Mouse (Mus musculus) cerebellum, adult 9-11 months (tissue): Measurements from ENCODE around the gene Ppp1r3g.
A peak's percentile ranks its signal among the peaks of the same experiment; 100 is the strongest.

Experiments
- DNase-seq: peaks from one replicate; pipeline ENCODE4 v3.0.0; 2022

Gene Ppp1r3g

DNA sequence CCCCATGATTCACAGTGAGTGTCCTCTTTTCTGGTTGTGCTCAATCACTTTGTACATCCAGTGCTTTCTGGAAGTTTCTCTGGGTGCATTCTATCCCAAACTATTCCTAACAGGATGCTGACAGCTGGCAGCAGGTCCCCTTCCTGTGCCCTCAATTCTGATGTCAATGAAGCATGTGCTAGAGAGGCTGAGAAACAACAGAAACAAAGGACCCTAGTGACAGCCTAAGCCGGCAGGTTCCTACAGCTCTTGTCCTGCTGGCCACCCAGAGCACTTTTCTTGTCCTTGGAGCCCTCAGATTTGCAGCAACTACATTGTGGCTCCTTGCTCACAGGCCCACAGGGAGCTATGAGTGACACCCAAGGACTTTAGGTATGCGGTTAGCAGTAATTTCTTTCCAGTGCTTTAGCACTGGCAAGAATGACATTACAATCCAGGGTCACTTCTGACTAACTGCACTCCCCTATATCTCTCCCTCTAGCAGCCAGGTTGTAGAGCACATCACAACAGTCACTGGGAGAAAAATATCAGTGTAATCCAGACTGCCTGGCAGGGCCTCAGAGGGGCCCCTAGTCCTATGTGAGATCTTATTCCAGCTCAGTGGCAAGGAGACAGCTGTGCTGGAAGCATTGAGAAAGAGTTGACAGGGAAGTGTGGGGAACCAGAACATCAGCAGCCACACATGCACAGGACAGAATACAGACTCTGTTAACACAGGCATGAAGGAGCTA is 37.2 kb downstream of the Ppp1r3g start:
- no peak for DNase-seq

DNA sequence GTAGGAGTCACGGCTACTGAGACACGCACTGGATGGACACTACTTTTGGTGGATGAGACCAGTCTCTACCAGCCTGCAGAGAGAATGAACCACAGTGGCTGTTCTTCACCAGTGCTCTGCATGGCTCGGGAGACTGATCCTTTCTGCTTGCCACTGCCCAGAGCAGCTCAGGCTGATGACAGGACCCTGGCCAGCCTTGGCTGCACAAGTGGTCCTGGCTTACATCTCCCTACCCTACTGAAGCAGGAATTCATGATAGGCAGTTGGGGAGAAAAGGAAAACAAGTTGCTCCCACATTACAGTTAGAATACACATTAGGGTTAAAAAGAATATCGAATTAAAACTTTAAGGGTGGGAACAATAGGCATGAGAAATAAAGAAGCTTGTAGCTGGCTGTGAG is 39.0 kb downstream of the Ppp1r3g start:
- DNase-seq = no peak

DNA sequence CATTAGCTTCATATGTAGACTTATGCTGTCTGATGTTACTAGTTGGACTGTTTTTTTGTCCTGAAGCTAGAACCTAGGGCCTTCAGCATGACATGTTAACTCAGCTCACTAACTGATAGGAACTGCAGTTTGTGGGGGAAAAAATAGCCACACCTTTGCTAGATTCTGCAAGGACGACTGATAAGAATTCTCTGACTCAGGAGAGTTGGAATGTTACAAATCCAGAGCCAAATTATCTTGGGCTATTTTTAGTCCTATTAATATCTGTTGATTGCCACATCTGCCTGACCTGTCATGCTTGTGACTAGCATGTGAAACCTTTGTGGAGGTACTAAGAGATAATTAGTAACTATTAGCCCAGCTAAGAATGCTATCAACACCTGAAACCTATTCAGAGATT is 42.2 kb downstream of the Ppp1r3g start:
- no peak for DNase-seq

- no peak for DNase-seq
Observed at GRCm38 (mm10) chr13:36009981-36010380, 51.3 kb downstream of the Ppp1r3g start.

DNA sequence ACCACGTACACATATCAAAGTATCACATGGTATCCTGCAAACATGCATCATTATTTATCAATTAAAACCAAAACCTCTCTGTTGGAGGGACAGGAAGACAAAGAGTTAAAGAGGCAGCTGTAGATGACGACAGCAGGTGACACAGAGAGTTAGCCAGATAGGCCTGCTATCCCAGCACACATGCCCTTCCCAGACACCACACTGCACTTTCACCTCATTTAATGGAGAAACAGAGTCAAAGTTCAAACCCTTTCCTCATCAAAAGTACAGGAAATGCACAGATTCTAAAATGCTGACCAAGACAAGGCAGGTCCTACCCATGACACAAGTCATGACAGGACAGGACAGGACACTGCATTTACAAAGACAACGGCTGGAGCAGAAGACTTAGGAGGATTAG is 57.0 kb downstream of the Ppp1r3g start:
- DNase-seq = no peak

DNA sequence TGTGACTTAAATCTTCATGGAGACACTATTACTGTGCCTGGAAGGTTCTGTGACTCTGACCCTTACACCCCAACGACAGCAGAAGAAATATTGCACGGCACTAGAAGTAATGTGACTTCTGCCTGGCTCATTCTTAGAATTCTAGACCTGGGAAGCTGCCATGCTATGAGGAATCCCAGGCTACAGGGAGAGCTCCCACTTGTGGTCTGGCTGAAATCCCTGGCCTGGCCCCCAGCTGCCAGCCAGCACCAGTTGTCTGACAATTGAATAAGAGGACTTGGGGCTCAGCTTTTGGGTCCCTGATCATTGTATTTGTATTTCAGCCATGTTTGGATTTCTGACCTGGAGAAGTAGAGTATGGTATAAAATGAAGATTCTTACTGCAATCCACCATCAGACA is 59.4 kb downstream of the Ppp1r3g start:
- DNase-seq = no peak

- peak; percentile 50 for DNase-seq
Observed at GRCm38 (mm10) chr13:36019309-36020274, 61.0 kb downstream of the Ppp1r3g start.
